Mouse (Mus musculus): Measurements from ENCODE around the gene Xkr8. TPM values are rescaled to one million over a fixed set of nuclear protein-coding genes. Genes with fewer than 3 reads are reported as not detected.
"Not testable (repeated sequence)": the region's sequence is repeated elsewhere in the genome, so short reads cannot be mapped to it uniquely, and the experiment has no call there.

Gene Xkr8
- polyA plus RNA-seq, 1 experiment from 2014 or later, result 3.0 TPM

DNA sequence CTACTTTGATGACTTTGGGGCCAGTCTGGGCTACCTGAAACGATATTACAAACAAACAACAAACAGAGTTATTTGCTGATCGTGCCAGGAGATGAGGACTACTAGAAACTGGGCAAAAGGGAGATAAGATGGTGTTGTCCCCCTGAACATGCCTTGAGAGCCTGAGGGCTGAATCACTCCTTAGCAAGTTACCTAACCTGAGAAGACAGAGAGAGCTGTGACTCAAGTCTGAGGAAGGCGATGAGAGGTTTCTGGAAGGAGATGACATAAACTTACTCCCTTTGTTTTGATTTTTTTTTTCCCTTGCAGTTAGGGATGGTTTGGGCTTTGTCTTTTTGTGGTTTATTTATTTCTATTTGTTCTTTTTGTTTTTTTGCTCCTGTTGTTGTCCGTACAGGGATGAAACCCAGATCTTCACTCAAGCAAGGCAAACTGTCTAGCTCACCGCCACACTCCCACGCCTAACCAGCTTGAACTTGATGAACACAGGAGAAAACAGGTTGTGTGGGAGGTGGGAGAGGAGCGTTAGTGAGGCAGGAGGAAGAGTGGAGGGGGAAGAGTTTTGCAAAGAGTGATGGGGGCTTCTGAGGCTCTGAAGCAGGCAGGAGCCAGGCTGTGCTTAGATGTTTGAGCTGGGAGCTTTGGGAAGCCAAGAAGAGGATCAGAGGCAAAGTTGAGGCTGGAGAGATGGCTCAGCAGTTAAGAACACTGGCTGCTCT, 25.4 kb upstream of the Xkr8 start:
- no peak overlapping the region for H3K9ac ChIP-seq
- H3K27ac ChIP-seq (replicated peaks), result no peak overlapping the region
- peaks cover 54% of the 10 kb centered on the region for H3K27me3 ChIP-seq
- H3K9me3 ChIP-seq (replicated peaks), result no peaks in the 10 kb centered on the region
- peaks cover 15% of the 10 kb centered on the region for H3K4me1 ChIP-seq (replicated peaks)
- H3K4me2 ChIP-seq, result 0 out of 2 replicates have a peak overlapping the region, but pooled peaks have one; percentile 62
- no peak for ATAC-seq (ENCODE audit: insufficient read depth)
- 61% methylated on average over 7 of the region's 7 CpGs for WGBS (ENCODE audit: insufficient replicate concordance)
- H3K36me3 ChIP-seq (replicated peaks), result no peaks in the 10 kb centered on the region
- no peak overlapping the region for H3K4me3 ChIP-seq (replicated peaks)

DNA sequence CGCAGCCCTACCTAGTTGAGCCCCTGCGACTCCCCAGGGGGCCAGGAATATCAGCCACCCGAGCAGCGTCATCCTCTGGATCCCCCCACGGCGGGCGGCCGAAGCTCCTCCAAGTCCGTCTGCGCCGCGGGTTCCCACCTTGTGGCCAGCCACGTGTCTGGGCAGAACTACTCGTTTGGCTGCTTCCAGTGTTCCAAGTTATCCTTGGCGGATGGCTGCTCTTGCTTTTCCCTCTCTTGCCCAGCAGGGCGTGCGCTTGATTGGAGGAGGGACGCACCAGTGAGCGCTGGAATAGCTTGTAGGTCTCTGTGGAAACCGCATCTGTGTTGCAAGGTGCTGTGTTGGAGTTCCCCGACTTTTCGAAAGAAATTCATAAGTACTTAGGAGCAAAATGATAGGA, 24.6 kb upstream of the Xkr8 start, which contains the start of gene Smpdl3b:
Gene Smpdl3b, minus strand, starts transcription at position 279 of the 400 bp plus-strand sequence.
- Histone ChIP-seq H3K27me3 (peaks cover 54% of the 10 kb centered on the region), H3K9ac (no peak within 1 kb of the TSS), H3K4me3 (replicated peaks) (peak within 1 kb of the TSS; percentile 44), H3K36me3 (replicated peaks) (no peaks in the 10 kb centered on the region), H3K4me1 (replicated peaks) (peaks cover 15% of the 10 kb centered on the region), H3K4me2 (peak within 1 kb of the TSS; percentile 62), H3K9me3 (replicated peaks) (no peaks in the 10 kb centered on the region), H3K27ac (replicated peaks) (no peak within 1 kb of the TSS)
- WGBS (ENCODE audit: insufficient replicate concordance), result 1% methylated on average over 22 of the region's 22 CpGs
- no peak for ATAC-seq (ENCODE audit: insufficient read depth)

DNA sequence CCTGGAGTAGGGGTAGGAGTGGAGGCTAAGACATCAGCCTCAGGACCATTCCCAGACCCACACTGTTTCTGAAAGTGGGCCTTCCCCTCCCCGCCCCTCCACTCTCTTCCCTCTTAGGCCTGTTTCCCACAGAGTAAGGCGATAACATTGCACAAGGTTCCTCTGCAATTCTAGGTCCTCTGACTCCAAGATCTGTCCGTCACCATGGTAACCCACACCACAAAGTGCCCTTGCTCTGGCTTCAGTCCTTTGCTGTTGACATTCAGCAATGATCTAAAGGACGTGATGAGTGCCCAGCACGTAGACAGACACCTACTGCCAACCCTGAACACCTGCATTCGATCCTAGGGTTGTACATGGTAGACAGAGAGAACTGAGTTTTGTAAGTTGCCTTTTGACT, 20.6 kb upstream of the Xkr8 start:
- no peak overlapping the region for H3K4me2 ChIP-seq
- no peak for ATAC-seq (ENCODE audit: insufficient read depth)
- H3K9ac ChIP-seq, result no peak overlapping the region
- H3K27me3 ChIP-seq, result peaks cover 34% of the 10 kb centered on the region
- H3K4me1 ChIP-seq (replicated peaks), result peaks cover 8% of the 10 kb centered on the region
- no peak overlapping the region for H3K4me3 ChIP-seq (replicated peaks)
- H3K9me3 ChIP-seq (replicated peaks), result no peaks in the 10 kb centered on the region
- H3K27ac ChIP-seq (replicated peaks), result no peak overlapping the region
- WGBS (ENCODE audit: insufficient replicate concordance), result 35% methylated on average over 6 of the region's 6 CpGs
- no peaks in the 10 kb centered on the region for H3K36me3 ChIP-seq (replicated peaks)

DNA sequence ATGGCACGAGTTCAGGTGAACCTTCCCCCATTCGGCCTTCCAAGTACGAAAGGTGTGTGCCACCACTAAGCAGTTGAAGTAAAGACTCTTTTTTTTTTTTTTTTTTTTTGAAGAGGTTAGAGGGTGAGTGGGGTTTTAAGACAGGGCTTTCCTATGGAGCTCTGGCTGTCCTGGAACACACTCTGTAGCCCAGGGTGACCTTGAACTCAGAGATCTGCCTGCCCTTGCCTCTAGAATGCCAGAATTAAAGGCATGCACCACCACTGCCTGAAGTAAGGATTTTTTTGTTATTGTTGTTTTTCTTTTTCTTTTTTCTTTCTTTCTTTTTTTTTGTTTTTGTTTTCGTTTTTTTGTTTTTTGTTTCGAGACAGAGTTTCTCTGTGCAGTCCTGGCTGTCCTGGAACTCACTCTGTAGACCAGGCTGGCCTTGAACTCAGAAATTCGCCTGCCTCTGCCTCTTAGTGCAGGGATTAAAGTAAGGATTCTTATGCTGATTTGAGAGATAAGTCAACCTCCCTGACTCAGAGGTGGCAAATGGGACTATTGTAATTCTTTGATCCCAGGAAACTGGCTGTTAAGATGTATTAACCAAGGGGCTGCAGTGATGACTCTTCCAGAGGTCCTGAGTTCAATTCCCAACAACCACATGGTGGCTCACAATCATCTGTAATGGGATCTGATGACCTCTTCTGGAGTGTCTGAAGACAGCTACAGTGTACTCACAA, 17.1 kb upstream of the Xkr8 start:
- Histone ChIP-seq H3K9ac (no peak overlapping the region), H3K36me3 (replicated peaks) (no peaks in the 10 kb centered on the region), H3K4me3 (replicated peaks) (no peak overlapping the region), H3K4me1 (replicated peaks) (peaks cover 14% of the 10 kb centered on the region), H3K27me3 (no peaks in the 10 kb centered on the region), H3K27ac (replicated peaks) (no peak overlapping the region), H3K4me2 (no peak overlapping the region), H3K9me3 (replicated peaks) (no peaks in the 10 kb centered on the region)
- ATAC-seq (ENCODE audit: insufficient read depth), result no peak
- 62% methylated on average over 6 of the region's 6 CpGs for WGBS (ENCODE audit: insufficient replicate concordance)

DNA sequence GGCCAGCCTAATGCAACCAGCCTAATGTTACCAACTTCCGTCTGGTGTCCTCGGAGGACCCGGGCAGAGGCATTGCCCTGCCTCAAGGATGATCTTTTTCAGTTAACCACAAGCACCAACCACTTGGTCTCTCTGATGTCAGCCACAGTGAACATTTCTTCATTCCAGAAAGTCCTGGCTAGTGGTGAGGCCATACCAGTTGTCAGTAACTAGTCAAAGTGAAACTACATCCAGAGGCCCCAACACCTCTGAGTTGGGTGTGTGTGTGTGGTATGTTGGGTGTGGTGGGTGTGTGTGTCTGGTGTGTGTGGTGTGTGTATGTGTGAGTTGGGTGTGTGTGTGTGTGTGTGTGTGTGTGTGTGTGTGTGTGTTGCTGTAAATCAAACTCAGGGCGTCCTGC, 16.4 kb upstream of the Xkr8 start:
- no peak overlapping the region for H3K27ac ChIP-seq (replicated peaks)
- H3K4me3 ChIP-seq (replicated peaks), result no peak overlapping the region
- WGBS (ENCODE audit: insufficient replicate concordance), result 65% methylated on average over 4 of the region's 4 CpGs
- no peaks in the 10 kb centered on the region for H3K9me3 ChIP-seq (replicated peaks)
- ATAC-seq (ENCODE audit: insufficient read depth), result no peak
- no peaks in the 10 kb centered on the region for H3K27me3 ChIP-seq
- H3K36me3 ChIP-seq (replicated peaks), result no peaks in the 10 kb centered on the region
- no peak overlapping the region for H3K4me2 ChIP-seq
- no peak overlapping the region for H3K9ac ChIP-seq
- peaks cover 21% of the 10 kb centered on the region for H3K4me1 ChIP-seq (replicated peaks)

DNA sequence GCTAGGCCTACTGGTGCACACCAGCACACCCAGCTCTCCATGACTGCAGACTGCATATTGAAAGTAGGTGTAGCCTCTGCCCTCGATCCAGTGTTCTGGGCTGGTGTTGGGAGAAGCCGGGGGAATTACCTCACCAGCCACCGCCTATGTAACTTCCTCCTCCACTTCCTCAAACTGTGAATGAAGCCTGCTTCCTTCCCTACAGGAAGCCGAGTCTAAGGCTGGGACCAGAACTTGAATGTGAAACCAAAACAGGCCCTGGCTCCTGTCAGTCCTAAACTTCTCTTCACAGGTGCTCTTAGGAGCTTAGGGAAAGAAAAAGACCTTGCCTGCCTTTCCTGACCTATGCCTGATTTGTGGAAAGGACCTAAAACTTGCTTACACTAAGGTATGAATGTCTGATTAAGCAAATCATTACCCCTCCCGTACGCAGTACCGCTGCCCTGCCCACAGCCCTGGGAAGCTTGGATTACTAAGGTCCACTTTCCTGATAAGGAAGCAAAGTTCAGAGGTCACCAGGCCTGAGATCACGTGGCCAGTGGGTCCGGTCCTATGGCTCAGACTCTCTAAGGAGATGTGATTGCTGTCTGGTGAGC, 15.4 kb upstream of the Xkr8 start:
- ATAC-seq (ENCODE audit: insufficient read depth), result peak; percentile 51
- Histone ChIP-seq H3K9ac (no peak overlapping the region), H3K4me3 (replicated peaks) (peak overlapping the region; percentile 30), H3K4me2 (peak overlapping the region; percentile 46), H3K36me3 (replicated peaks) (no peaks in the 10 kb centered on the region), H3K27me3 (no peaks in the 10 kb centered on the region), H3K9me3 (replicated peaks) (no peaks in the 10 kb centered on the region), H3K27ac (replicated peaks) (peak overlapping the region; percentile 70), H3K4me1 (replicated peaks) (peaks cover 23% of the 10 kb centered on the region)
- WGBS (ENCODE audit: insufficient replicate concordance), result 19% methylated on average over 9 of the region's 9 CpGs

DNA sequence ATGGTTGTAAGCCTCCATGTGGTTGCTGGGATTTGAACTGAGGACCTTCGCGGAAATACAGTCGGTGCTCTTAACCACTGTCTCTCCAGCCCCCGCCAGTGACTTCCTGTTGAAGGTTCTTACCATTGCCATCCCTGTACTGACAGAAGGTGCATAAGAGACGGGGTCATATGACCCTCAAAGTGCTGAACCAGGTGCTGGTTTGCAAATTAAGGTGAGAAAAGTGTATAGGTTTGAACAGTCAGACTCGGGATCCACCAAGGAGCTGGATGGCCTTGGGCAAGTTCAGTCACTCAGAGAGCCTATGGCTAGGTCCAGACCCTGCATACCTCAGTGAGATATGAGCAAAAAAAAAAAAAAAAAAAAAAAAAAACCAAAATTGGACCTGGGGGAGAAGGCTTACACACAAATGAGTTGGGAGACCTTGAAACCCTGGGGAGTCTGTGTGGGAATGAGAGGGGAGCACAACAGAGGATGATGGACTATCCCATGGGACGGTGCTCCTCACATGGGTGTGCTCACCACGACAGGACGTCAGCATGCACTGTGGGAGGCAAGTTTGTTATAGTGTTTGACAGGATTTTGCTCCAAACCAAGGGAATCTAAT, 14.7 kb upstream of the Xkr8 start:
- Histone ChIP-seq H3K27ac (replicated peaks) (peak overlapping the region; percentile 70), H3K27me3 (no peaks in the 10 kb centered on the region), H3K36me3 (replicated peaks) (no peaks in the 10 kb centered on the region), H3K4me2 (peak overlapping the region; percentile 46), H3K4me1 (replicated peaks) (peaks cover 23% of the 10 kb centered on the region), H3K9me3 (replicated peaks) (no peaks in the 10 kb centered on the region), H3K9ac (no peak overlapping the region), H3K4me3 (replicated peaks) (no peak overlapping the region)
- ATAC-seq (ENCODE audit: insufficient read depth), result 0 out of 2 replicates have a peak, but pooled peaks have one; percentile 8
- WGBS (ENCODE audit: insufficient replicate concordance), result 65% methylated on average over 9 of the region's 9 CpGs

DNA sequence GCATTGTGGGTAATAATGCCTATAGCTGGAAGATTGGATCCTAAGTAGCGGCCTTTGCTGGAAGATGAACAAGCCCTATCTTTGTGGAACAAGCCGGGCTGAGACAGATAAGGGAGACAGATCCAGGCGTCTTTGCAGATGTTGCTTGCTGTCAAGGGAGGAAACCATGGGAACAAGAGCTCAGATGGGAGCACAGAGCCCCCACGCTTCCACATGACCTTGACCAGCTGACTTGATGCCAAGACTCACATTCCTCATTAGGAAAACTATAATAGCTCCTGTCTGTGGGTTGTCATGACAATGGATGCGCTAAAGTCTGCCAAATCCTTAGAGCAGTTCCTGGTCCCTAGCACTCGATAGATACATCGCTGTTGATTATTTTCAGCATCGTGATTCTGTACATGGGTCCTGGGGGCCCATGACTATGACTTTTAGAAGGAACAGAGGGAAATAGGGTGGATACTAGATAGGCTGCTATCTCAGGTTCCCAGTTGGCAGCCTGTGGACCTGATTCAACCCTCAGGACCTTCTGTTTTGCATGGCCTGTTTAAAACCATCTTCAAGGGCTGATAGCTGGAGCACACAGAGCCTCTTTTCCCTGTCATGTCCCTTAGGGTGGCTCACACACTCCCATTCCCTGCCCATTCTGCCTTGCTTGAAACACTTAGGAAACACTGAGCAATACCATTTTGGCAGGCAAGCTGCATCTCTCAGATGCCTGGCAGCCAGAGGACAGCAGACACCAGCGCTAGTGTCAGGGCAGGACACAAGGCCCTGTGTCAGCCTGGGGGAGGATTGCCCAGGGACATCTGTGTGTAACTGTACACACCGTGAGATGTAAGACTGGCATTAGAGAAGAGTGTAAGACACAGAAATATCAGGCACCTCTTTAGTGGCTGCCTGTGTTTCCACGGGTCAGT, 11.9 kb upstream of the Xkr8 start:
- no peak overlapping the region for H3K4me2 ChIP-seq
- ATAC-seq (ENCODE audit: insufficient read depth), result no peak
- peaks cover 23% of the 10 kb centered on the region for H3K4me1 ChIP-seq (replicated peaks)
- H3K27me3 ChIP-seq, result 0 out of 2 replicates have a peak, but pooled peaks cover 8% of the 10 kb centered on the region
- no peak overlapping the region for H3K27ac ChIP-seq (replicated peaks)
- H3K9ac ChIP-seq, result no peak overlapping the region
- no peak overlapping the region for H3K4me3 ChIP-seq (replicated peaks)
- 41% methylated on average over 11 of the region's 11 CpGs for WGBS (ENCODE audit: insufficient replicate concordance)
- H3K36me3 ChIP-seq (replicated peaks), result no peaks in the 10 kb centered on the region
- H3K9me3 ChIP-seq (replicated peaks), result no peaks in the 10 kb centered on the region

DNA sequence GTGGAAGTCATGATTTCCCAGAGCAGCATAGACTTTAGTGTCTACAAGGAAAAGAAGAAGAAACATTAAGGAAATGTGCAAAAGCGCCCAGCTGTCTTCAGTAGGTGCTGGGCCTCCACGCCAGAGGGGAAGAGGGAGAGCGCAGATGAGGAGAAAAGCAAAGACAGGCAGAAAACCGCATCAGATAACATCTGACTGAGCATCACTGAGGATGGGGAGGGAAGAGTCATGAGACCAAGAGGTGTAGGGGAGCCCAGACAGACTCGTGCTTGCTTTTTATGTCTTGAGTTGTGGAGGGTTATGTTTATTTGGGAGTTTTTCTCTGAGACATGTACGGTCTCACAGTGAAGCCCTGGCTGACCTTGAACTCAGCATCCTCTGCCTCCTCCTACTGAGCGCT, 9.1 kb upstream of the Xkr8 start:
- 66% methylated on average over 7 of the region's 7 CpGs for WGBS (ENCODE audit: insufficient replicate concordance)
- no peak for ATAC-seq (ENCODE audit: insufficient read depth)
- Histone ChIP-seq H3K27ac (replicated peaks) (no peak overlapping the region), H3K9ac (no peak overlapping the region), H3K36me3 (replicated peaks) (no peaks in the 10 kb centered on the region), H3K4me3 (replicated peaks) (no peak overlapping the region), H3K27me3 (0 out of 2 replicates have a peak, but pooled peaks cover 8% of the 10 kb centered on the region), H3K4me1 (replicated peaks) (peaks cover 11% of the 10 kb centered on the region), H3K4me2 (no peak overlapping the region), H3K9me3 (replicated peaks) (no peaks in the 10 kb centered on the region)

DNA sequence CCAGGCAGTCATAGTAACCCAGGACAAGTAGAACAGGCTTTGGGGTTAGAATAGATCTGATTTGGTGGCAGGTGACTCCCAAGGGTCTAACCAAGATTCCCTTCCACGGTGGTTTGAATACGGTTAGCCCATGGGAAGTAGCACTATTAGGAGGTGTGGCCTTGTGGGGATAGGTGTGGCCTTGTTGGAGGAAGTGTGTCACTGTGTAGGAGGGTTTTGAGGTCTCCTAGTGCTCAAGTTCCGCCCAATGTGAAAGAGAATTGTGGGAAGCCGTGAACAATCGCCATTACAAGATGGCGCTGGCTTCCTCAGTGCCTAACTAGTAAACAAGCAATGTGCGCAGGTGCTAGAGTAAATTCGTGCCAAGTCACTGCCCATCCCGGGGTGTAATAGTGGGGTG, 4.8 kb upstream of the Xkr8 start:
- H3K9ac ChIP-seq; ATAC-seq (ENCODE audit: insufficient read depth); H3K27ac ChIP-seq (replicated peaks); H3K4me3 ChIP-seq (replicated peaks); H3K4me2 ChIP-seq; H3K9me3 ChIP-seq (replicated peaks); H3K27me3 ChIP-seq; H3K36me3 ChIP-seq (replicated peaks): not testable (repeated sequence)
- 71% methylated on average over 9 of the region's 9 CpGs for WGBS (ENCODE audit: insufficient replicate concordance)
- H3K4me1 ChIP-seq (replicated peaks), result peaks cover 30% of the 10 kb centered on the region
